Mouse (Mus musculus) hindbrain, embryonic 11.5 days (tissue): ENCODE measurements around the gene Epx. TPM values are rescaled to one million over a fixed set of nuclear protein-coding genes. Genes with fewer than 3 reads are reported as not detected.

Experiments used
- ATAC-seq: fragments of 200-750 bp; cut with Nextera tagmentation; 2 replicates; pipeline ENCODE4 v1.8.0; 2017; ENCODE audit warnings: mild to moderate bottlenecking, moderate TSS enrichment, moderate library complexity; ENCODE audit not compliant: low FRiP score
- DNase-seq: peaks from one replicate; pipeline ENCODE4 v3.0.0-alpha.2; 2015; ENCODE audit warnings: low spot score
- H3K27ac ChIP-seq: fragments of 300-500 bp; sonication (generic); 2 replicates; pipeline ENCODE4 v1.5.1; 2014; ENCODE audit warnings: mild to moderate bottlenecking, low read depth, low read length
- H3K27me3 ChIP-seq: fragments of 300-500 bp; sonication (generic); 2 replicates; pipeline ENCODE4 v1.6.1; 2014; ENCODE audit warnings: mild to moderate bottlenecking, low read length, moderate library complexity, mixed read lengths; ENCODE audit not compliant: control insufficient read depth, insufficient read depth
- H3K36me3 ChIP-seq: fragments of 300-500 bp; sonication (generic); 2 replicates; pipeline ENCODE4 v1.6.1; 2014; ENCODE audit warnings: mild to moderate bottlenecking, low read length, moderate library complexity, mixed read lengths; ENCODE audit not compliant: control insufficient read depth, insufficient read depth
- H3K4me1 ChIP-seq: fragments of 300-500 bp; sonication (generic); replicated peaks from 2 replicates; pipeline ENCODE4 v1.6.1; 2014; ENCODE audit warnings: low read length, mixed read lengths; ENCODE audit not compliant: control insufficient read depth, insufficient read depth
- H3K4me2 ChIP-seq: fragments of 300-500 bp; sonication (generic); replicated peaks from 2 replicates; pipeline ENCODE4 v1.6.1; 2014; ENCODE audit warnings: mild to moderate bottlenecking, low read depth, low read length
- H3K4me3 ChIP-seq: fragments of 300-500 bp; sonication (generic); 2 replicates; pipeline ENCODE4 v1.5.1; 2014; ENCODE audit warnings: low read depth, low read length
- H3K9ac ChIP-seq: fragments of 300-500 bp; sonication (generic); 2 replicates; pipeline ENCODE4 v1.6.1; 2014; ENCODE audit warnings: low read depth, low read length
- H3K9me3 ChIP-seq: fragments of 300-500 bp; sonication (generic); 2 replicates; pipeline ENCODE4 v1.6.1; 2016; ENCODE audit warnings: low read length; ENCODE audit not compliant: control insufficient read depth
- WGBS: fragments of 180-500 bp; shearing (Covaris S2); extraction: QIAGEN DNeasy Blood & Tissue Kit; methylation state at CpG from one replicate; pipeline ENCODE4 v1.1.7; 2014; 5-methylcytosine and 5-hydroxymethylcytosine counted together
- polyA plus RNA-seq: library from polyadenylated mRNA; unstranded; fragments of >200 nt; fragmentation: Nextera tagmentation; extraction: Ambion mirVana; gene quantifications from 2 replicates; pipeline ENCODE4 v1.2.1, GENCODE M21; 2014

The Epx gene
- polyA plus RNA-seq, result 0.07 TPM in 1 of 2 replicates, not detected in the other

DNA sequence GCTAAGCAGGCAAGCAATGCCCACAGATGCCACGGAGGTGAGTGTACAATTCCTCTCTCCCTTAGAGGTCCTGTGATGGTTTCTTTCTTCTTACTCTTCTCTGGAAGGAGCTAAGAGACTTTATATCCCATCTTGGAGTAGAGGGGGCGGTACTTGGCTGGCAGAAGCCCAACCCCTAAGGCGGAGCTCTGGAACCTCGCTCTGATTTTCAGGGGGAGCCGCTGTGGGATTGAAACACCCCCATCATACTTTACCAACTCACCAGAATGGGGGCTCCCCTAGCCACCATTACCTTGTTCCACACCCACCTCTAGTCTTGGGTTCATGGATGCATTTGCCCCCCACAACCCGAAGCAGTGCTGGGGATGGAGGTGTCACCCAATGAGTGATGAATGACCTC is at the start of gene Epx:
Gene Epx, minus strand, starts transcription at position 101 of the 400 bp plus-strand sequence.
- 83% methylated on average over 6 of the region's 6 CpGs for WGBS
- Histone ChIP-seq H3K27ac (no peak within 1 kb of the TSS), H3K36me3 (no peaks in the 10 kb centered on the region)

DNA sequence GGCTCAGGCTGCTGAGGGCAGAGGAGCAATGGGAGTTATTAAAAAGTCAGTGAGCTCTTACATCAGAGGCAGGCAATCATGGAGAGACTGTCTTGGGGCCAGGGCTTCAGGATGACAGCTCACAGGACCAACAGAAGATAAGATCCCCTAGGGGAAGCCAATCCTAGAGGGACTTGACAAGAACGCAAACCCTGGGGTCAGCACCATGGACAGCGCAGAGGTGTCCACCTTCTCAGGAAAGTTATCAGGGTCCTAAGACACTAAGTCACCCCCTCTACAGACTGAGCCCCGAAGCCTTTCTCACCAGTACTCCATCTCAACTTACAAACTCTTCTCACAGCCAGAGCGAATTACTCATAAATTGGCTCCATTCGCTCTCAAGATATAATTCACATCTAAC is 45.6 kb upstream of the Epx start, which contains the start of gene Olfr464:
Gene Olfr464, minus strand, starts transcription at position 2 of the 400 bp plus-strand sequence.
- WGBS, result 31% methylated on average over 5 of the region's 5 CpGs
- DNase-seq (peak; percentile 50), ATAC-seq (no peak)
- Histone ChIP-seq H3K27me3 (no peaks in the 10 kb centered on the region), H3K9me3 (no peaks in the 10 kb centered on the region), H3K36me3 (no peaks in the 10 kb centered on the region), H3K4me3 (no peak within 1 kb of the TSS), H3K4me1 (no peaks in the 10 kb centered on the region), H3K27ac (no peak within 1 kb of the TSS), H3K9ac (no peak within 1 kb of the TSS), H3K4me2 (no peak within 1 kb of the TSS)

More for the DNA sequence above, at the start of gene Epx:
- H3K9ac ChIP-seq, result no peak within 1 kb of the TSS
- H3K4me1 ChIP-seq, result no peaks in the 10 kb centered on the region
- no peak for DNase-seq
- ATAC-seq, result no peak
- H3K9me3 ChIP-seq, result no peaks in the 10 kb centered on the region
- H3K27me3 ChIP-seq, result no peaks in the 10 kb centered on the region
- no peak within 1 kb of the TSS for H3K4me3 ChIP-seq
- no peak within 1 kb of the TSS for H3K4me2 ChIP-seq

- Histone ChIP-seq H3K27me3 (no peaks in the 10 kb centered on the region), H3K9me3 (no peaks in the 10 kb centered on the region), H3K36me3 (no peaks in the 10 kb centered on the region), H3K4me1 (no peaks in the 10 kb centered on the region), H3K9ac (no peak overlapping the region), H3K4me2 (no peak overlapping the region), H3K27ac (no peak overlapping the region), H3K4me3 (no peak overlapping the region)
- no peak for DNase-seq
- no peak for ATAC-seq
- 67% methylated on average over 2 of the region's 2 CpGs for WGBS
Observed at GRCm38 (mm10) chr11:87920301-87920700, 45.0 kb upstream of the Epx start.

DNA sequence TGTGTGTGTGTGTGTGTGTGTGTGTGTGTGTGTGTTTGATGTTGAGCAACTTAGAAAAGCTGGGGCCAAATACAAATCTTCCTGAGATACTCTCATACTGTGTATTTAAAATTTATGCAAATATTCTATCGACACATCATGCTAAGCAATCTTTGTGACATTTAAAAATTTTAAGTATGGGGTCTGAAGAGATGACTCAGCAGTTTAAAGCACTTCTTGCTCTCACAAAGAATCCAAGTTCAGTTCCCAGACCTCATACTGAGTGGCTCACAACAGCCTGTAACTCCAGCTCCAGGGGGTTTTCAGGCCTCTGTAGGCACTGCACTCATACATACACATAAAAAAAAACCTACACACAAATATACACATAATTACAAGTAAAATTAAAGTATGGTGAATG is 40.7 kb upstream of the Epx start:
- no peak for ATAC-seq

GRCm38 (mm10) chr11:87904331-87904730 is 29.0 kb upstream of the Epx start:
- Histone ChIP-seq H3K4me3 (no peak overlapping the region), H3K27ac (no peak overlapping the region), H3K36me3 (no peaks in the 10 kb centered on the region), H3K9me3 (no peaks in the 10 kb centered on the region), H3K4me1 (no peaks in the 10 kb centered on the region), H3K27me3 (no peaks in the 10 kb centered on the region), H3K9ac (no peak overlapping the region), H3K4me2 (no peak overlapping the region)
- DNase-seq (no peak), ATAC-seq (no peak)
- 74% methylated on average over 3 of the region's 3 CpGs for WGBS

More for the DNA sequence above, 40.7 kb upstream of the Epx start:
- Histone ChIP-seq H3K36me3 (no peaks in the 10 kb centered on the region), H3K4me1 (no peaks in the 10 kb centered on the region), H3K4me2 (no peak overlapping the region), H3K4me3 (no peak overlapping the region), H3K27me3 (no peaks in the 10 kb centered on the region), H3K9me3 (no peaks in the 10 kb centered on the region), H3K27ac (no peak overlapping the region), H3K9ac (no peak overlapping the region)
- DNase-seq, result no peak
- WGBS, result 94% methylated on average over 1 of the region's 1 CpGs

DNA sequence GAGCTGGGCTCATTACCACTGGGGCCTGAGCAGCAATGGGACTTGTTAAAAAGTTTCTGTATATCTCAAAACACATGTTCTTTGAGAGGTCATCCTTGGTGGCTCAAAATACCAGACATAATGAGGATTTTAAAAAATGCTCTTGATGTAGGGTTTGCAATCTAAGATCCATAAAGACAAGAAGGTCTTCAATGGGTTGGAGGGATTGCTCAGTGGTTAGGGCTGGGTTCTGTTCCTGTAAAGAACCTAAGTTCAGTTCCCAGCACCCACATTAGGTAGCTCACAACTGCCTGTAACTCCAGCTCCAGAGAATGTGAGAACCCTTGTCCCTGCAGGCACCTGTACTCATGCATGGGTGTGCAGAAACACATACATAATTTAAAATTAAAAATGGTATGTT is 22.0 kb upstream of the Epx start, which contains the start of gene Olfr463:
Gene Olfr463, minus strand, starts transcription at position 101 of the 400 bp plus-strand sequence.
- no peaks in the 10 kb centered on the region for H3K4me1 ChIP-seq
- no peak within 1 kb of the TSS for H3K27ac ChIP-seq
- H3K4me2 ChIP-seq, result no peak within 1 kb of the TSS
- H3K27me3 ChIP-seq, result no peaks in the 10 kb centered on the region
- H3K4me3 ChIP-seq, result no peak within 1 kb of the TSS
- no peaks in the 10 kb centered on the region for H3K9me3 ChIP-seq
- ATAC-seq, result no peak
- no peaks in the 10 kb centered on the region for H3K36me3 ChIP-seq
- DNase-seq, result no peak
- no peak within 1 kb of the TSS for H3K9ac ChIP-seq

- WGBS, result 86% methylated on average over 6 of the region's 6 CpGs
- H3K9me3 ChIP-seq, result no peaks in the 10 kb centered on the region
- no peak within 1 kb of the TSS for H3K9ac ChIP-seq
Observed at GRCm38 (mm10) chr11:87892168-87892567, 16.8 kb upstream of the Epx start, which contains the start of gene Olfr462. Gene Olfr462, minus strand, starts transcription at chr11:87892268.

DNA sequence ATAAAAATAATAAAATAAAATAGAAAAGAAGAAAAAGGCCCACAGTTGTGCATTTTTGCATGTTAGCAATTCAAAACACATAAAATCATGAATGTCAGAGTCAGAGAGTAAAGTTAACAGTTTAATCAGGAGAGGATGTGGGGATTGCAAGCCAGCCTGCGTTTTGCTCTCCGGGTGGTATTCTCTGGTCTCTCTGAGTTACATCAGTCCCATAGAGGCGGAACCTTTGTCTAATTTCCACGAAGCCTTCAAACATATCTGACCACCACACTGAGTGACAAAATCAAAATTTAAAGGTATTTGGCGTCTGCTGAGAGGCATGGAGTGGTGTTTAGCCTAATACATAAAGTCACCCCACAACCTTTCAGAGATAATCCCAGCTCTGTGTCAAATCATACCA is 9.5 kb upstream of the Epx start:
- Histone ChIP-seq H3K4me3 (no peak overlapping the region), H3K27me3 (no peaks in the 10 kb centered on the region), H3K4me2 (no peak overlapping the region), H3K9ac (no peak overlapping the region), H3K36me3 (no peaks in the 10 kb centered on the region), H3K9me3 (no peaks in the 10 kb centered on the region), H3K4me1 (no peaks in the 10 kb centered on the region), H3K27ac (no peak overlapping the region)
- no peak for DNase-seq
- 85% methylated on average over 5 of the region's 5 CpGs for WGBS
- ATAC-seq, result no peak

More at GRCm38 (mm10) chr11:87892168-87892567, 16.8 kb upstream of the Epx start, which contains the start of gene Olfr462:
- Histone ChIP-seq H3K27ac (no peak within 1 kb of the TSS), H3K27me3 (no peaks in the 10 kb centered on the region), H3K36me3 (no peaks in the 10 kb centered on the region), H3K4me2 (no peak within 1 kb of the TSS), H3K4me3 (no peak within 1 kb of the TSS), H3K4me1 (no peaks in the 10 kb centered on the region)
- DNase-seq (no peak), ATAC-seq (no peak)

- H3K36me3 ChIP-seq, result no peaks in the 10 kb centered on the region
- H3K27ac ChIP-seq, result no peak overlapping the region
- no peaks in the 10 kb centered on the region for H3K9me3 ChIP-seq
- WGBS, result 49% methylated on average over 5 of the region's 5 CpGs
- ATAC-seq (no peak), DNase-seq (peak; percentile 32)
- H3K9ac ChIP-seq, result no peak overlapping the region
- no peaks in the 10 kb centered on the region for H3K27me3 ChIP-seq
- no peak overlapping the region for H3K4me3 ChIP-seq
- H3K4me2 ChIP-seq, result no peak overlapping the region
- no peaks in the 10 kb centered on the region for H3K4me1 ChIP-seq
Observed at GRCm38 (mm10) chr11:87883493-87883892, 8.2 kb upstream of the Epx start.
